Mouse (Mus musculus) midbrain, embryonic 10.5 days (tissue): ENCODE data around the gene Itpripl2. TPM values are rescaled to one million over a fixed set of nuclear protein-coding genes. Genes with fewer than 3 reads are reported as not detected.

Source experiments
- DNase-seq: peaks from one replicate; pipeline ENCODE4 v3.0.0-alpha.2; 2017; ENCODE audit warnings: low spot score
- H3K27ac ChIP-seq: fragments of 300-500 bp; sonication (generic); replicated peaks from 2 replicates; pipeline ENCODE4 v1.5.1; 2016; ENCODE audit warnings: mild to moderate bottlenecking
- H3K27me3 ChIP-seq: fragments of 300-500 bp; sonication (generic); 2 replicates; pipeline ENCODE4 v1.6.1; 2016; ENCODE audit warnings: low read depth, mild to moderate bottlenecking; ENCODE audit not compliant: poor library complexity, severe bottlenecking
- H3K36me3 ChIP-seq: fragments of 300-500 bp; sonication (generic); 2 replicates; pipeline ENCODE4 v1.6.1; 2016; ENCODE audit warnings: mild to moderate bottlenecking, moderate library complexity
- H3K4me1 ChIP-seq: fragments of 300-500 bp; sonication (generic); 2 replicates; pipeline ENCODE4 v1.6.1; 2016
- H3K4me3 ChIP-seq: fragments of 300-500 bp; sonication (generic); 2 replicates; pipeline ENCODE4 v1.5.1; 2016; ENCODE audit warnings: mild to moderate bottlenecking, moderate library complexity
- H3K9me3 ChIP-seq: fragments of 300-500 bp; sonication (generic); replicated peaks from 2 replicates; pipeline ENCODE4 v1.6.1; 2016; ENCODE audit warnings: mild to moderate bottlenecking
- WGBS: fragments of 180-500 bp; shearing (Covaris S2); methylation state at CpG from one replicate; pipeline ENCODE4 v1.1.7; 2016; 5-methylcytosine and 5-hydroxymethylcytosine counted together
- polyA plus RNA-seq: library from polyadenylated mRNA; unstranded; fragments of >200 nt; fragmentation: Nextera tagmentation; extraction: Ambion mirVana; gene quantifications from 2 replicates; pipeline ENCODE4 v1.2.1, GENCODE M21; 2016

Itpripl2 gene
- polyA plus RNA-seq, 1 experiment from 2014 or later = 0.78 TPM

- WGBS = under 1% methylated on average over 47 of the region's 58 CpGs
- Histone ChIP-seq H3K4me3 (peak within 1 kb of the TSS; percentile 69), H3K9me3 (no peaks in the 10 kb centered on the region), H3K36me3 (no peaks in the 10 kb centered on the region), H3K27ac (peak within 1 kb of the TSS; percentile 74), H3K27me3 (peaks cover 56% of the 10 kb centered on the region), H3K4me1 (peaks cover 30% of the 10 kb centered on the region)
- peak; percentile 83 for DNase-seq
Measured at GRCm38 (mm10) chr7:118448134-118448967, 43.4 kb downstream of the Itpripl2 start, which contains the start of gene Syt17. Gene Syt17, minus strand, starts transcription at chr7:118448222.

- Histone ChIP-seq H3K27ac (peak overlapping the region; percentile 74), H3K27me3 (peaks cover 63% of the 10 kb centered on the region)
- WGBS = under 1% methylated on average over 65 of the region's 65 CpGs
Measured at GRCm38 (mm10) chr7:118447291-118448133, 44.3 kb downstream of the Itpripl2 start.

GRCm38 (mm10) chr7:118443895-118444485 lies 47.8 kb downstream of the Itpripl2 start:
- H3K4me3 ChIP-seq = no peak overlapping the region
- H3K27ac ChIP-seq = no peak overlapping the region
- H3K36me3 ChIP-seq = no peaks in the 10 kb centered on the region
- H3K27me3 ChIP-seq = peaks cover 60% of the 10 kb centered on the region
- H3K9me3 ChIP-seq = no peaks in the 10 kb centered on the region
- no peak for DNase-seq
- WGBS = 61% methylated on average over 7 of the region's 7 CpGs
- peaks cover 31% of the 10 kb centered on the region for H3K4me1 ChIP-seq

More at GRCm38 (mm10) chr7:118447291-118448133, 44.3 kb downstream of the Itpripl2 start:
- peak; percentile 60 for DNase-seq
- H3K4me1 ChIP-seq = peaks cover 31% of the 10 kb centered on the region
- H3K9me3 ChIP-seq = no peaks in the 10 kb centered on the region
- peak overlapping the region; percentile 69 for H3K4me3 ChIP-seq
- no peaks in the 10 kb centered on the region for H3K36me3 ChIP-seq

- DNase-seq = no peak
- no peaks in the 10 kb centered on the region for H3K9me3 ChIP-seq
- peaks cover 27% of the 10 kb centered on the region for H3K4me1 ChIP-seq
- H3K36me3 ChIP-seq = no peaks in the 10 kb centered on the region
- WGBS = 5% methylated on average over 9 of the region's 9 CpGs
- no peak overlapping the region for H3K27ac ChIP-seq
- H3K4me3 ChIP-seq = no peak overlapping the region
- H3K27me3 ChIP-seq = peaks cover 60% of the 10 kb centered on the region
Measured at GRCm38 (mm10) chr7:118443371-118443770, 48.4 kb downstream of the Itpripl2 start.

GRCm38 (mm10) chr7:118441535-118441934 lies 50.2 kb downstream of the Itpripl2 start:
- H3K27me3 ChIP-seq = peaks cover 41% of the 10 kb centered on the region
- 88% methylated on average over 6 of the region's 6 CpGs for WGBS
- DNase-seq = no peak

GRCm38 (mm10) chr7:118437101-118437802 lies 54.5 kb downstream of the Itpripl2 start:
- Histone ChIP-seq H3K4me1 (no peaks in the 10 kb centered on the region), H3K27ac (no peak overlapping the region), H3K27me3 (0 out of 2 replicates have a peak, but pooled peaks cover 3% of the 10 kb centered on the region), H3K9me3 (no peaks in the 10 kb centered on the region), H3K36me3 (no peaks in the 10 kb centered on the region), H3K4me3 (no peak overlapping the region)
- 61% methylated on average over 7 of the region's 7 CpGs for WGBS
- DNase-seq = no peak

More at GRCm38 (mm10) chr7:118441535-118441934, 50.2 kb downstream of the Itpripl2 start:
- no peak overlapping the region for H3K4me3 ChIP-seq
- no peaks in the 10 kb centered on the region for H3K9me3 ChIP-seq
- peaks cover 10% of the 10 kb centered on the region for H3K4me1 ChIP-seq
- H3K36me3 ChIP-seq = no peaks in the 10 kb centered on the region
- no peak overlapping the region for H3K27ac ChIP-seq

Other genes starting within 250 kb of the Itpripl2 start
- gene Smg1, start 248.3 kb downstream of the Itpripl2 start, polyA plus RNA-seq = 17.2 and 17.9 TPM in 2 replicates
- 2.0 and 3.0 TPM in 2 replicates for gene Syt17, start 43.8 kb downstream of the Itpripl2 start, polyA plus RNA-seq
- 129 and 131 TPM in 2 replicates for gene Coq7, start 41.4 kb upstream of the Itpripl2 start, polyA plus RNA-seq
- gene Tmc7, start 92.8 kb upstream of the Itpripl2 start, polyA plus RNA-seq = 7.4 and 7.6 TPM in 2 replicates
- gene Tmc5, start 105.3 kb upstream of the Itpripl2 start, polyA plus RNA-seq = 0.19 and 0.39 TPM in 2 replicates
- 78.0 and 90.9 TPM in 2 replicates for gene Gde1, start 213.8 kb upstream of the Itpripl2 start, polyA plus RNA-seq
- gene Ccp110, start 220.6 kb upstream of the Itpripl2 start, polyA plus RNA-seq = 33.0 and 40.4 TPM in 2 replicates
- gene Vps35l, start 248.3 kb upstream of the Itpripl2 start, polyA plus RNA-seq = 68.6 and 84.0 TPM in 2 replicates